Mouse (Mus musculus): Measurements from ENCODE around the gene Zfp652. TPM values are rescaled to one million over a fixed set of nuclear protein-coding genes. Genes with fewer than 3 reads are reported as not detected.

The Zfp652 gene
- polyA plus RNA-seq, 1 experiment = 34.1 TPM

GRCm38 (mm10) chr11:95677925-95678701, 34.4 kb upstream of the Zfp652 start:
- no peak for DNase-seq
- Histone ChIP-seq H3K4me3 (ENCODE audit: control insufficient read depth, insufficient read depth, low read length) (no peak overlapping the region), H3K4me1 (replicated peaks; ENCODE audit: control insufficient read depth, insufficient read depth, low read length) (no peaks in the 10 kb centered on the region), H3K27me3 (ENCODE audit: control insufficient read depth, insufficient read depth, low read length) (no peaks in the 10 kb centered on the region), H3K27ac (ENCODE audit: control insufficient read depth, insufficient read depth, low read length) (no peak overlapping the region), H3K36me3 (ENCODE audit: control insufficient read depth, insufficient read depth, low read length) (peaks cover 21% of the 10 kb centered on the region; the same call in 1 of the 2 replicates)
- TF ChIP-seq POLR2A (IDR thresholded peaks at IDR 0.05; ENCODE audit: control insufficient read depth, extremely low read depth, insufficient read depth, low read length, poor library complexity) (no peak), CTCF (IDR thresholded peaks at IDR 0.05; ENCODE audit: borderline replicate concordance, control insufficient read depth, extremely low read depth, insufficient read depth, low read length, poor library complexity) (no peak)
- 73% methylated on average over 14 of the region's 14 CpGs for WGBS

- no peak for DNase-seq
- H3K4me1 ChIP-seq (replicated peaks; ENCODE audit: control insufficient read depth, insufficient read depth, low read length) = no peaks in the 10 kb centered on the region
- no peak overlapping the region for H3K4me3 ChIP-seq (ENCODE audit: control insufficient read depth, insufficient read depth, low read length)
- no peak overlapping the region for H3K27ac ChIP-seq (ENCODE audit: control insufficient read depth, insufficient read depth, low read length)
- TF ChIP-seq CTCF (IDR thresholded peaks at IDR 0.05; ENCODE audit: borderline replicate concordance, control insufficient read depth, extremely low read depth, insufficient read depth, low read length, poor library complexity) = no peak
- WGBS = 89% methylated on average over 9 of the region's 9 CpGs
- peaks cover 19% of the 10 kb centered on the region; the same call in 1 of the 2 replicates for H3K36me3 ChIP-seq (ENCODE audit: control insufficient read depth, insufficient read depth, low read length)
- H3K27me3 ChIP-seq (ENCODE audit: control insufficient read depth, insufficient read depth, low read length) = no peaks in the 10 kb centered on the region
Observed at GRCm38 (mm10) chr11:95681995-95682601, 30.4 kb upstream of the Zfp652 start.

- no peak overlapping the region for H3K4me3 ChIP-seq (ENCODE audit: control insufficient read depth, insufficient read depth, low read length)
- DNase-seq = no peak
- H3K36me3 ChIP-seq (ENCODE audit: control insufficient read depth, insufficient read depth, low read length) = peaks cover 17% of the 10 kb centered on the region; the same call in 1 of the 2 replicates
- 0 out of 2 replicates have a peak, but pooled peaks cover under 1% of the 10 kb centered on the region for H3K4me1 ChIP-seq (replicated peaks; ENCODE audit: control insufficient read depth, insufficient read depth, low read length)
- no peak overlapping the region for H3K27ac ChIP-seq (ENCODE audit: control insufficient read depth, insufficient read depth, low read length)
- 99% methylated on average over 3 of the region's 3 CpGs for WGBS
- TF ChIP-seq POLR2A (IDR thresholded peaks at IDR 0.05; ENCODE audit: control insufficient read depth, extremely low read depth, insufficient read depth, low read length, poor library complexity) (no peak), CTCF (IDR thresholded peaks at IDR 0.05; ENCODE audit: borderline replicate concordance, control insufficient read depth, extremely low read depth, insufficient read depth, low read length, poor library complexity) (no peak)
- H3K27me3 ChIP-seq (ENCODE audit: control insufficient read depth, insufficient read depth, low read length) = no peaks in the 10 kb centered on the region
Observed at GRCm38 (mm10) chr11:95682946-95683345, 29.5 kb upstream of the Zfp652 start.

GRCm38 (mm10) chr11:95686031-95686430, 26.4 kb upstream of the Zfp652 start:
- H3K27ac ChIP-seq (ENCODE audit: control insufficient read depth, insufficient read depth, low read length) = no peak overlapping the region
- 1% methylated on average over 4 of the region's 4 CpGs for WGBS
- DNase-seq = peak; percentile 70
- no peaks in the 10 kb centered on the region for H3K36me3 ChIP-seq (ENCODE audit: control insufficient read depth, insufficient read depth, low read length)
- no peaks in the 10 kb centered on the region for H3K27me3 ChIP-seq (ENCODE audit: control insufficient read depth, insufficient read depth, low read length)
- peak; percentile 71; the same call in 1 of the 2 replicates for TF ChIP-seq CTCF (IDR thresholded peaks at IDR 0.05; ENCODE audit: borderline replicate concordance, control insufficient read depth, extremely low read depth, insufficient read depth, low read length, poor library complexity)
- TF ChIP-seq POLR2A (IDR thresholded peaks at IDR 0.05; ENCODE audit: control insufficient read depth, extremely low read depth, insufficient read depth, low read length, poor library complexity) = no peak
- peaks cover 13% of the 10 kb centered on the region for H3K4me1 ChIP-seq (replicated peaks; ENCODE audit: control insufficient read depth, insufficient read depth, low read length)
- H3K4me3 ChIP-seq (ENCODE audit: control insufficient read depth, insufficient read depth, low read length) = no peak overlapping the region

- TF ChIP-seq POLR2A (IDR thresholded peaks at IDR 0.05; ENCODE audit: control insufficient read depth, extremely low read depth, insufficient read depth, low read length, poor library complexity) (no peak), CTCF (IDR thresholded peaks at IDR 0.05; ENCODE audit: borderline replicate concordance, control insufficient read depth, extremely low read depth, insufficient read depth, low read length, poor library complexity) (no peak)
- Histone ChIP-seq H3K27me3 (ENCODE audit: control insufficient read depth, insufficient read depth, low read length) (no peaks in the 10 kb centered on the region), H3K36me3 (ENCODE audit: control insufficient read depth, insufficient read depth, low read length) (no peaks in the 10 kb centered on the region), H3K27ac (ENCODE audit: control insufficient read depth, insufficient read depth, low read length) (no peak overlapping the region), H3K4me1 (replicated peaks; ENCODE audit: control insufficient read depth, insufficient read depth, low read length) (peaks cover 18% of the 10 kb centered on the region), H3K4me3 (ENCODE audit: control insufficient read depth, insufficient read depth, low read length) (no peak overlapping the region)
- peak; percentile 10 for DNase-seq
- WGBS = 51% methylated on average over 11 of the region's 11 CpGs
Observed at GRCm38 (mm10) chr11:95687084-95687656, 25.3 kb upstream of the Zfp652 start.

- Histone ChIP-seq H3K27ac (ENCODE audit: control insufficient read depth, insufficient read depth, low read length) (peak overlapping the region; percentile 12; the same call in 1 of the 2 replicates), H3K27me3 (ENCODE audit: control insufficient read depth, insufficient read depth, low read length) (no peaks in the 10 kb centered on the region), H3K36me3 (ENCODE audit: control insufficient read depth, insufficient read depth, low read length) (no peaks in the 10 kb centered on the region), H3K4me3 (ENCODE audit: control insufficient read depth, insufficient read depth, low read length) (no peak overlapping the region), H3K4me1 (replicated peaks; ENCODE audit: control insufficient read depth, insufficient read depth, low read length) (peaks cover 18% of the 10 kb centered on the region)
- TF ChIP-seq CTCF (IDR thresholded peaks at IDR 0.05; ENCODE audit: borderline replicate concordance, control insufficient read depth, extremely low read depth, insufficient read depth, low read length, poor library complexity) (no peak), POLR2A (IDR thresholded peaks at IDR 0.05; ENCODE audit: control insufficient read depth, extremely low read depth, insufficient read depth, low read length, poor library complexity) (no peak)
- WGBS = 7% methylated on average over 6 of the region's 6 CpGs
- DNase-seq = peak; percentile 26
Observed at GRCm38 (mm10) chr11:95688515-95688914, 24.0 kb upstream of the Zfp652 start.

Measured in thymus, adult 2 months (tissue).